Mouse (Mus musculus): ENCODE data around the gene Hao1. TPM values are rescaled to one million over a fixed set of nuclear protein-coding genes. Genes with fewer than 3 reads are reported as not detected.
A peak's percentile ranks its signal among the peaks of the same experiment; 100 is the strongest.

Hao1 gene
- polyA plus RNA-seq, 1 experiment, result not detected

DNA sequence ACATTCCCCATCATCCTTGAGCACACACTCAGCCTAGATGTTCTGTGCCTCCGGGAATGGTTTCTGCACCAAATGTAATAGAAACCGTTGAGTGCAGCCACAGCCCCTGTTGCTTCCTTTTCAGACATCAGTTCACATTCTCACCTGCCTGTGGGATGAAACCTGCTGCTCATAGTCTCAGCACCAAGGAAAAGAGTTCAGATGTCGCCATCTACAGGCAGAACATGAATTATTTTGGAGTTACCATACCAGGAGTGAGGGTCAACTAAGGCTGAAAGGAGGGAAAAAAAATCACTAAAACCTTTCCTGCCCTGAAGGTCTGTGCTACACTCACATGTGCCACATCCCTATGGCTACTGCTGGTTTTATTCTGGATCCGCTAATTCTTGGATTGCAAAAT is 71.5 kb downstream of the Hao1 start:
- TF ChIP-seq CTCF (IDR thresholded peaks at IDR 0.05; ENCODE audit: insufficient read depth, low read depth, low read length), result no peak
- no peak for TF ChIP-seq POLR2A (IDR thresholded peaks at IDR 0.05; ENCODE audit: insufficient read depth, low read depth, low read length)
- WGBS, result 45% methylated on average over 4 of the region's 4 CpGs
- no peak overlapping the region for H3K4me3 ChIP-seq (ENCODE audit: insufficient read depth, low read depth, low read length)
- H3K4me1 ChIP-seq (ENCODE audit: control insufficient read depth, insufficient read depth, low read length), result no peaks in the 10 kb centered on the region
- no peak overlapping the region for H3K27ac ChIP-seq (ENCODE audit: insufficient read depth, low read depth, low read length)

DNA sequence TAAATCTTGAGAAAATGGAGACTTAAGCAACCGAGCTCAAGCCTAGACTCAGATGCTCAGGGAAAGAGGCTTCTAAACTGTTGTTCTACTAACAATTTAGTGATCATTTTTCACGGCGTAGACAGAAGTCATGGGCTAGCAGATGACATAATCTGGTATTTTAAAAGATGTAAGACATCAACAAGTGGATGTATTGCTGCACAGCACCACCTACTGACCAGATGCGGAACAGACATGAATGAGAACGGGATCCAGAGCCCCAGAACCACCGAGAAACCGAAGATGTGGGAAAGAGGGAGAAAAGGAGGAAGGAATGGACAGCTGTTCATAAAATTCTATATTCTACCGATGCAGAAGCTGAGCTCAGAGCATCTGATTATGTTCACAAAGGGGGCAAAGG is 72.4 kb downstream of the Hao1 start:
- no peak overlapping the region for H3K27ac ChIP-seq (ENCODE audit: insufficient read depth, low read depth, low read length)
- H3K4me1 ChIP-seq (ENCODE audit: control insufficient read depth, insufficient read depth, low read length), result no peaks in the 10 kb centered on the region
- no peak overlapping the region for H3K4me3 ChIP-seq (ENCODE audit: insufficient read depth, low read depth, low read length)
- WGBS, result 7% methylated on average over 8 of the region's 8 CpGs
- TF ChIP-seq CTCF (IDR thresholded peaks at IDR 0.05; ENCODE audit: insufficient read depth, low read depth, low read length) (0 out of 2 replicates have a peak, but pooled peaks have one; percentile 15), POLR2A (IDR thresholded peaks at IDR 0.05; ENCODE audit: insufficient read depth, low read depth, low read length) (no peak)

DNA sequence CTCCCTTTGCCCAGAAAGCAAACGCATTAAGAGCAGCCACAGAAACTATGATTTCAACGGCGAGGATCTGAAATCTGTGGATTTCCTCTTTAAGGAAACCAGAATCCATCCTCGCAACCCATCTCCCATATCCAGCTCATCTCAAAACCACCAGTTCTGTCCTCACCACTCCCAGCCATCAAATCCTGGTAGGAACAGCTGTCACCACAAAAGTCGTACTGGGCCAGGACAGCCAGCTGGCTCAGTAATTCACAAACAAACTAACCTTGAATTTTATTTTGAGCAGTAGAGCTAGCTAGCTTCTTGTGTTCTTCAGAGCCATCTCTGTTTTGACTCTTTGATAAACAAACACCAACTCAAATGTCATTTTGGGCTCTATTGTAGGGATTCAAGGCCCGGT is 73.0 kb downstream of the Hao1 start:
- H3K4me1 ChIP-seq (ENCODE audit: control insufficient read depth, insufficient read depth, low read length), result no peaks in the 10 kb centered on the region
- TF ChIP-seq CTCF (IDR thresholded peaks at IDR 0.05; ENCODE audit: insufficient read depth, low read depth, low read length), result no peak
- TF ChIP-seq POLR2A (IDR thresholded peaks at IDR 0.05; ENCODE audit: insufficient read depth, low read depth, low read length), result no peak
- WGBS, result 95% methylated on average over 6 of the region's 6 CpGs
- H3K27ac ChIP-seq (ENCODE audit: insufficient read depth, low read depth, low read length), result no peak overlapping the region
- H3K4me3 ChIP-seq (ENCODE audit: insufficient read depth, low read depth, low read length), result no peak overlapping the region

DNA sequence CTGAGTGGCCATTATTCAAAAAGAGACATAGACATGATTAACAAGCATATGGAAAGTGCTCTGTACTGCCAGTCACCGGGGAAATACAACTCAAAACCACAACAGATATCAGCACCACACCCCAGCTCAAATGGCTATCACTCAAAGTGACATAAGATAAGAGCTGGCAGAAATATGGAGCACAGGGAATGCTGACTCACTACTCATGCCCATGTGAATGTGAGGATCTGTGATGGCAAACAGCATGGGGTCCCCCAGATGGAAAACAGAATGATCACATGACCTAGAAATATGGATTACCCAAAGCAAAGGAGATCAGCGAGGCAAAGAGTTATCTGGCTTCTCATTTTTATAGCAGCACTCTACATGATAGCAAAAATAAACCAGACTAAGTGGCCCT is 89.0 kb downstream of the Hao1 start:
- 94% methylated on average over 2 of the region's 2 CpGs for WGBS
- Histone ChIP-seq H3K4me1 (ENCODE audit: control insufficient read depth, insufficient read depth, low read length) (no peaks in the 10 kb centered on the region; the same call in 1 of the 2 replicates), H3K4me3 (ENCODE audit: insufficient read depth, low read depth, low read length) (no peak overlapping the region), H3K27ac (ENCODE audit: insufficient read depth, low read depth, low read length) (no peak overlapping the region)
- TF ChIP-seq POLR2A (IDR thresholded peaks at IDR 0.05; ENCODE audit: insufficient read depth, low read depth, low read length), result no peak
- TF ChIP-seq CTCF (IDR thresholded peaks at IDR 0.05; ENCODE audit: insufficient read depth, low read depth, low read length), result no peak

DNA sequence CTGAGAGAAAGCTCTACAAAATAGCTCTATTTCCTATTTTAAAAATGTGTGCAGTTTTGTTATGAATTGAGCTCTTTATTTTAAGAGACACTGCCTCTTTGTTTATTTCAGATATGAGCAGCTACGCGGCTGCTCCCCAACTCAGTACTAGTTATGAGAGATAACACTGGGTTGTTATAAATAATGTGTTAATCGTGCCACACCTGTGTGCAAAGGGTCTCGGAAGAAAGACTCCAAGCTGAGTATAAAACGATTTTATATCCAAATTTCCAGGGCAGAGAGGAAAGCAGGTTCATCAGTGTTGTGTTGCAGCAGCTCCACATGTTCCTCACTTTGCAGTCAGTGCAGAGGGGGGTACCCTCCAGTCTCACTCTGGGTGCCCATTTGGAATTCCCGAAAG is 91.8 kb downstream of the Hao1 start:
- WGBS, result 78% methylated on average over 6 of the region's 6 CpGs
- Histone ChIP-seq H3K27ac (ENCODE audit: insufficient read depth, low read depth, low read length) (no peak overlapping the region), H3K4me3 (ENCODE audit: insufficient read depth, low read depth, low read length) (no peak overlapping the region), H3K4me1 (ENCODE audit: control insufficient read depth, insufficient read depth, low read length) (no peaks in the 10 kb centered on the region; the same call in 1 of the 2 replicates)
- TF ChIP-seq POLR2A (IDR thresholded peaks at IDR 0.05; ENCODE audit: insufficient read depth, low read depth, low read length), result no peak
- TF ChIP-seq CTCF (IDR thresholded peaks at IDR 0.05; ENCODE audit: insufficient read depth, low read depth, low read length), result no peak

DNA sequence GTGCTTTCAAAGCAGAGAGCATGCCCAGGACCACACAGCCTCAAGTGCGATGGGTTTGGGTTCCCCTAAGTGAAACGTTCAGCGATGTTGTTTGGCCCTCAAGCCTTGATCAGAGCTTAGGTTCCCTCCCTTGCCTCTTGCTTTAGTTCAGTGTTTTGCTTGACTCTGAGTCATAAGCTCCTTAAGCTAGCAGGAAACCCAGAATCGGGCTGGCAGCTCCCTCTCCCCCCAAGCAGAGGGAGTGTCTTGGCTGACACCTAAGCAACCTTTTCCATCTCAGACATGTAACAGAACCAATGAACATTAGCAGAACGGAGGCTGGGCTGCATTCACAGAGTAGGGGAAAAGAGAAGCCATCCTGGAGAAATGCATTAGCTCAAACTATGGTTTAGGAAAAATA is 93.3 kb downstream of the Hao1 start:
- Histone ChIP-seq H3K4me3 (ENCODE audit: insufficient read depth, low read depth, low read length) (no peak overlapping the region), H3K27ac (ENCODE audit: insufficient read depth, low read depth, low read length) (no peak overlapping the region), H3K4me1 (ENCODE audit: control insufficient read depth, insufficient read depth, low read length) (no peaks in the 10 kb centered on the region; the same call in 1 of the 2 replicates)
- TF ChIP-seq POLR2A (IDR thresholded peaks at IDR 0.05; ENCODE audit: insufficient read depth, low read depth, low read length) (no peak), CTCF (IDR thresholded peaks at IDR 0.05; ENCODE audit: insufficient read depth, low read depth, low read length) (no peak)
- WGBS, result 46% methylated on average over 5 of the region's 5 CpGs

DNA sequence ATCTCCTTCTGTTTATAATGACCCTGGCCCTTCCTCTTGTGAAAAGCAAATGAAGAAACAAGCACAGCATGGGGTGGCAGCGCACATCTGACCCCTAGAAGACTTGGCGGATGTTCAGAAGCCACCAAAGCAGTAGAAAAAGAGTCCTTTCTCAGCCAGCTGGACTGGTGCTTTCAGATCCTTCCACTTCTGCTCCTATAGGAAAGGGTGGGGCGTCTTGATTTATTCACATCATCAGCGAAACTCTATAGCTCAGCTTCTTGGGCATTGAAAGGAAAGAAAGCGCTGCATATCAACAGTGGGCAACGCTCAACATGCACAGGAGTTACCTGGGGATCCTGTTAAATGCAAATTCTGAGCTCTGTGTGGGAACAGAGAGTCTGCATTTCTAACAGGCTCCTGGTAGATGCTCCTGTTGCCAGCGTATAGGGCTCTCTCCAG is 98.1 kb downstream of the Hao1 start:
- no peak overlapping the region for H3K4me3 ChIP-seq (ENCODE audit: insufficient read depth, low read depth, low read length)
- WGBS, result 23% methylated on average over 7 of the region's 7 CpGs
- H3K27ac ChIP-seq (ENCODE audit: insufficient read depth, low read depth, low read length), result no peak overlapping the region
- H3K4me1 ChIP-seq (ENCODE audit: control insufficient read depth, insufficient read depth, low read length), result no peaks in the 10 kb centered on the region; the same call in 1 of the 2 replicates
- TF ChIP-seq CTCF (IDR thresholded peaks at IDR 0.05; ENCODE audit: insufficient read depth, low read depth, low read length) (no peak), POLR2A (IDR thresholded peaks at IDR 0.05; ENCODE audit: insufficient read depth, low read depth, low read length) (no peak)

DNA sequence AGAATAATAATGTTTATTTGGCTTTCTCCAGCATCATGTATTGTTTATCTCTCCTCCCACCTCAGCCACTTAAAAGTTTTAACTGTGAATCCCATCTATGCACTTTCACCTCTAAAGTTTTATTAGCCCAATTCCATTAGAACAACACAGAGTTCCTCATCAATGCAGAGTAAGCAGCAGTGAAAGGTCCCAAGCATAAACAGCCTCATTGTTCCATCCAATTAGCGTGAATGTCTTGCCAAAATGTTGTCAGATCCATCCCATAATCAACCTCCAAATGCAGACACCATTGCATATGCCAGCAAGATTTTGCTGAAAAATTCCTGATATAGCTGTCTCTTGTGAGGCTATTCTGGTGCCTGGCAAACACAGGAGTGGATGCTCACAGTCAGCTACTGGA is 101.4 kb downstream of the Hao1 start:
- Histone ChIP-seq H3K4me3 (ENCODE audit: insufficient read depth, low read depth, low read length) (no peak overlapping the region), H3K27ac (ENCODE audit: insufficient read depth, low read depth, low read length) (no peak overlapping the region), H3K4me1 (ENCODE audit: control insufficient read depth, insufficient read depth, low read length) (no peaks in the 10 kb centered on the region)
- 91% methylated on average over 1 of the region's 1 CpGs for WGBS
- TF ChIP-seq POLR2A (IDR thresholded peaks at IDR 0.05; ENCODE audit: insufficient read depth, low read depth, low read length) (no peak), CTCF (IDR thresholded peaks at IDR 0.05; ENCODE audit: insufficient read depth, low read depth, low read length) (no peak)

DNA sequence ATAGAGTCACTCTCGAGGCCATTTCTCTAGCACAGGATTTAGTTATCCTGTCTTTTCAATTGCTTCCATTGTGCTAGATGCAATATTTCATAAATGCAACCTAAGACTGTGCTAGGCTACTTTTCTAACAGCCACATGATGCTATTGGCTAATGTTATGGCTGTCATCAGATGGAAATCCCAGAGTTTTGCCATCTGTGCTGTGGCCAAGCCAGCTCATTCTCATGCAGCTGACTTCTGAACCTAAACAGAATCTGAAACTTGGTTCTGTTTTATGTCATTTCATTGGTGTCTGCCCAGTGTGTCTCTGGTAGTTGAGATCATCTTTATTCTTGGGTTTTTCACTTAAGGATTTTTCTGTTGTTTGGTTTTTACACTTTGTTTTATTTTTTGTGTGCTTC is 103.2 kb downstream of the Hao1 start:
- WGBS, result 79% methylated on average over 1 of the region's 1 CpGs
- H3K4me1 ChIP-seq (ENCODE audit: control insufficient read depth, insufficient read depth, low read length), result no peaks in the 10 kb centered on the region
- TF ChIP-seq CTCF (IDR thresholded peaks at IDR 0.05; ENCODE audit: insufficient read depth, low read depth, low read length) (no peak), POLR2A (IDR thresholded peaks at IDR 0.05; ENCODE audit: insufficient read depth, low read depth, low read length) (no peak)
- no peak overlapping the region for H3K27ac ChIP-seq (ENCODE audit: insufficient read depth, low read depth, low read length)
- H3K4me3 ChIP-seq (ENCODE audit: insufficient read depth, low read depth, low read length), result no peak overlapping the region

Other genes with a start within 250 kb of the Hao1 start
- 139 TPM in 1 of 2 replicates, not detected in the other for gene Tmx4, start 89.8 kb upstream of the Hao1 start, polyA plus RNA-seq (2012; ENCODE audit: insufficient read depth, insufficient read length, low replicate concordance, missing spikeins)
- gene Plcb1, start 231.7 kb upstream of the Hao1 start, polyA plus RNA-seq (2012; ENCODE audit: insufficient read depth, insufficient read length, low replicate concordance, missing spikeins), result 72.1 and 73.6 TPM in 2 replicates

All from olfactory bulb, adult 2 months (tissue).